Mouse (Mus musculus): ENCODE measurements around the gene Olfr731.

Gene Olfr731

DNA sequence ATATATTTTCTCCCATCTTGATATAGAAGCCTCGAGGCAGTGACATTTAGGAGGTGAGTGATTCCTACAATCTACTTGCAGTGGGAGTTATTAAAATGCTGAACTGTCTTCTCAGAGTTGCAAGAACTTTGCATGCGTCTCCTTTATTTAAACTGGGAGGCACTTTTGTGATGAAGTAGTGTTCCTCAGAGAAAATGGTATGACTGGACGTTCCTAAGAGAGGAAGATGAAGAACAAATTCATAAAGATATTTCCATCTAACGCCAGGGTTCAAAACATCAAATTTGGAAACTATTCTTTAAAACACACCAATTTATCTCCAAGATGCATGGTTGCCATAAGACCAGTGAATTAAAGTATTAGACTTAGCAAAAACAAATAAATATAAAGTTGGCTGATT lies at the start of gene Olfr731:
Gene Olfr731, minus strand, starts transcription at position 101 of the 400 bp plus-strand sequence.
- no peak for DNase-seq (ENCODE audit: low spot score)

GRCm38 (mm10) chr14:50284106-50284505 lies 42.4 kb upstream of the Olfr731 start, which contains the start of gene Olfr732:
Gene Olfr732 (minus strand): TSS chr14:50284206.
- no peak for DNase-seq (ENCODE audit: low spot score)

GRCm38 (mm10) chr14:50188098-50188497 lies 53.6 kb downstream of the Olfr731 start, which contains the start of gene Olfr730:
Gene Olfr730 (minus strand): TSS chr14:50188198.
- no peak for DNase-seq (ENCODE audit: low spot score)
